Mouse (Mus musculus) spleen, embryonic (tissue): ENCODE results near the gene Faap100.

Experiments
- CTCF ChIA-PET: fragments of 350-600 bp; sonication (Branson Sonifier 250); formaldehyde crosslinking; loops from one replicate; lab custom pipeline; 2022; lab: Charles Lee

The Faap100 gene

DNA sequence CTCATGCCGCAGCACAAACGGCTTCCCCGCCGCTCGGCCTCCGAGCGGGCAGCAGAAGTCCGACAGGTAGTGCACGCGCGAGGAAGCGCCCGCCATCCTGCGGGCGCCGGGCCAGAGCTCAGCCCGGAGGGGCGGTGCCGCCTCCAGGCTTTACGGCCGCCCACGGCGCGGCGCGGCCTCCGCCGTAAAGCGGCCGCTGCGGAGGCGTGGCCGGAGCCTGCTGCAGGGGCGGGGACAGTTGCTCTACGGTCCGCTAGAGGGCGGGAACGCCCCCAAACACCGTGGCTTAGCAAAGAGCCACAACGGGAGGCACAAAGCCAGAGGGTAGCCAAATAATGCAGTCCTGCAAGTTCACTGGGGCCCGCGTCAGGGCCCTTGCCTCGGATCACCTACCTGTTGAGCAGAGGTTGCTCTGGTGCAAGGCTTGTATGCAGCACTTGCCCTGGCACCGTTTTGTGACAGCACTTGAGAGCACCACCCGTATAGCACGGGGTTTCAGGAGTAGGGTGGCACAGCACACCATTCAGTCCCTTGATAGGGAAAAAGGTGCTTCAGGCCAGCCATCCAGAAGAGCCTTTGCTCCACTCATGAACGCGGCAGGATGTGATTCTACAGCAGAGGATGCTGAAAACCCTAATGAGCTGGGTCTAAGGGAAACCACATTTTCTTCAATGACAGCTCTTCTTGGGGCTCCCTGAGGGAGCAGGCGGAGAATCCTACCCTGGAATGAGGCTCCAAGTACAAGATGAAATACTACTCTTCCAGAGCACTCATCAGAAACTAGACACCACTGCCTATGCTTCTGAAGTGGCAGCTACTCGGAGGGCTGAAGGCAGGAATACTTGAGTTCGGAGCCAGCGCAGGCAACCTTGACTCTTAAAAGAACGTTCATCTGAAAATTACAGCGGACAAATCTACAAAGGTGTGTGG, at the start of gene Faap100:
TSS of gene Faap100 (minus strand) at position 154 of the 930 bp plus-strand sequence.
- CTCF ChIA-PET = interaction anchor here (0.6 kb wide), 2 partner anchors 59 to 216 kb away, joined by 5 to 12 read pairs; partner anchors contain the start of gene Nploc4

- CTCF ChIA-PET = no interaction called here
Observed at GRCm38 (mm10) chr11:120426727-120427126, 48.2 kb upstream of the Faap100 start.

DNA sequence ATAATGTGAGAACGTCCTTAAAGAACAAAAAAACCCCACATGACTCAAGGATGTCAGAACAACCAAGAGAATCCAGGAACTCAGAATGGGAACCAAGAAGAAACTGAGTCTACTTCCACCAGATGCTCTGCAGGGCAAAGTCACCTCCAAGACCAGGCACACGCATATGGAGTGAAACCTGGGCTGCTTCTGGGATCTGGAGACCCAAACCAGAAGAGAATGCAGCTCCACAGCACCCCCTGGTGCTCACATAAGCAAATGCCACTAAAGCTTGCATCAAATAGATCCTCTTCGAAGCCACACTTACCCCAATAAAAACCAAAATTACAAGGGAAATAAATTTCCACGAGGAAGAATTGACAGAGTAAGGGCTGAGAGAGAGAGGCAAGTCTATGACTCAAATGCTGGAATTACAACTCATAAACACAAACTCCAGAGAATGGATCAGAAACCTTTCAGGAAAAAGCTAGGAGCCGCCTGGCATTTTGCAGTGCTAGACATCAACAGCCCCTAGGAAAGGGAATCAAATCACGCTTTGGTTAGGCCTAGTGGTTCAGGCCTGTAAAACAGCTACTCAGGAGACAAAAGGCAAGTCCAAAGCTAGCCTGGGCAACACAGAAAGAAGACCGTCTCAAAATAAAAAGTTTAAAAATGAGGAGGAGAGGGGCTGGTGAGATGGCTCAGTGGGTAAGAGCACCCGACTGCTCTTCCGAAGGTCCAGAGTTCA, 45.2 kb upstream of the Faap100 start:
- CTCF ChIA-PET = interaction anchor here (0.6 to 0.8 kb wide), 3 partner anchors 72 to 516 kb away, joined by 3 to 11 read pairs (median 5); no protein-coding TSS in a partner anchor

- CTCF ChIA-PET = interaction anchor here (0.8 kb wide), 1 partner anchor 160 kb away, joined by 3 read pairs; no protein-coding TSS in a partner anchor
Observed at GRCm38 (mm10) chr11:120422651-120423568, 44.3 kb upstream of the Faap100 start.

DNA sequence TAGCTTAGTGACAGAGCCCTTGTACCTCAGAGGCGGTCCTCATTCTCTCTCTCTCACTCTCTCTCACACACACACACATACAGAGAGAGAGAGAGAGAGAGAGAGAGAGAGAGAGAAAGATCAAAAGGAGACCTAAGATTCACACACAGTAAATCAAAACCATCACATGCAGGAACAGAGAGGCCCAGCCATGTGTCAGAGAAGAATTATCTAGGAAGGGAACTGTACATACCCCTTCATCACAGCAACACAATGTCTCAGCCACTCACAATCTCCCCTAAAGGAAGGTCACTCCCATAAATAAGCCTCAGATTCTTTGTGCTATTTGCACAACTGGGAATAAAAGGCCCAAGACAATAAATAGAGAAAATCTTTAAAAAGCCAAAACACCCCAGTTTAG, 40.0 kb upstream of the Faap100 start:
- CTCF ChIA-PET = no interaction called here

GRCm38 (mm10) chr11:120417852-120418251, 39.3 kb upstream of the Faap100 start:
- CTCF ChIA-PET = no interaction called here

DNA sequence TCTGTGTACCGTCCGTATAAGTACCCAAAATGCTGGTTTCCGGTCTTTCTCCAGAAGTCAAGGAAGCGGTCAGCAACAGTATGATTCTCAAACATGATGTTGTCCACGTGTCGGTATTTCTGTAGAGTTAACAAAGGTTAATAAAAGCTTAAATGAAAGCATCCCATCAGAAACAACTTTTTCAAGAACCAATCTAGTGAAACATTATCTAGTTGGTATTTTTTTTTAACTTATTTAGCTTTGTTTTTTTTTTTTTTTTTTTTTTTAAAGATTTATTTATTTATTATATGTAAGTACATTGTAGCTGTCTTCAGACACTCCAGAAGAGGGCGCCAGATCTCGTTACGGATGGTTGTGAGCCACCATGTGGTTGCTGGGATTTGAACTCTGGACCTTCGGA, 35.1 kb upstream of the Faap100 start:
- CTCF ChIA-PET = interaction anchor here (0.5 kb wide), 1 partner anchor 1946 kb away, joined by 3 read pairs; no protein-coding TSS in a partner anchor

DNA sequence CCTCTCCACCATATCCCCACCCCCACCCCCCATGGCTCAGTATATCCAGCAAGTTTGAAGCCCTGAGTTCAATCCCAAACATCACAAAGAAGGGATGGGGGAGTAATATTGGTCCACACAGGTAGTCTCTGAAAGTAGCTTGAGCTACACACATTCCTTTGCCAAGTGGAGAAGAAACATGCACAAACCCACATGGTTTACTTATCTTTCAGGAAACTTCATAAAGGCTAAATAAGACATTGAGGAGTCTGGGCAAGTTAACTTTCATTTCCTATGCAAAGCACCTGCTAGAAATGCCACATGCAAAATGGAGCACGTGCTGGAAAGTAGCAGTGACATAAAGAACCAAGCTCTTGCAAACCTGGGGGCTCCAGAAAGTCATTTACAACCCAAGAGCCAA, 27.9 kb upstream of the Faap100 start:
- CTCF ChIA-PET = no interaction called here

GRCm38 (mm10) chr11:120405867-120406266, 27.3 kb upstream of the Faap100 start:
- CTCF ChIA-PET = no interaction called here

DNA sequence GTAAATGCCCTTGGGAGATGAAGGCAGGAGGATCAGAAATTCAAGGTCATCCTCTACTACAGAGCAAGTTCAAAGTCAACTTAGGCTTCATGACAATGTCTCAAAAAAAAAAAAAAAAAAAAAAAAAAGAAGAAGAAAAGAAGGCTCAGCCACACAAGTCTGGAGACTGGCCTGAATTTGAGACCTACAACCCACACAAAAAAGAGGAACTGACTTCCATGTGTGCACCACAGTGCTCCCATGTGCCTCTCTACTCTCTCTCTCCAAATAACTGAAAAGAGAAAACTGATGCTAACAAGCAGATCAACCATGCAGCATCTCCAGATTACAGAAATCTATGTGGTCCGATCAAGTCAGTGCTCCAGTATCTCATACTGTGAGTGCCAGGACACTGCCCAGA, 26.2 kb upstream of the Faap100 start:
- CTCF ChIA-PET = no interaction called here

GRCm38 (mm10) chr11:120399319-120399718, 20.8 kb upstream of the Faap100 start:
- CTCF ChIA-PET = no interaction called here

DNA sequence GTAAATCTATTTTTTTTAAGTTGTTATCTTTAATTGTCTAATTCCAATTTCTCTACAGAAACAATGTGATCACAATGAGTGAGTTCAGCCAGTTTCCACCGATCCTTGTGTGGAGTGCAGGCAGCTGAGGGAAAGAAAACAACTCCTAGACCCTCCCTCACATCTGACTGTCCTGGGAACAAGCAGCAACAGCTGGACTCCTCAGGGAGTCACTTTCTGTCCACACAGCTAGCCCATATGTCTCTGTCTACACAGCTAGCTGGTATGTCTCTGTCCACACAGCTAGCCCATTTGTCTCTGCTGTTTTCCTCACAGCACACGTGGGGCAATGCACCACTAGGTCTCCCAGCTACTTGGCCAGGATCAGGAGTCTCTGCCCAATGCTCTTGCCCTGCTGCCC, 19.0 kb upstream of the Faap100 start:
- CTCF ChIA-PET = no interaction called here

- CTCF ChIA-PET = interaction anchor here (0.6 kb wide), 1 partner anchor 1040 kb away, joined by 5 read pairs; no protein-coding TSS in a partner anchor
Observed at GRCm38 (mm10) chr11:120395661-120396060, 17.1 kb upstream of the Faap100 start.

GRCm38 (mm10) chr11:120388580-120388979, 10.0 kb upstream of the Faap100 start:
- CTCF ChIA-PET = interaction anchor here (1.0 kb wide), 1 partner anchor 103 kb away, joined by 3 read pairs; the partner anchor contains the start of gene Slc25a10

DNA sequence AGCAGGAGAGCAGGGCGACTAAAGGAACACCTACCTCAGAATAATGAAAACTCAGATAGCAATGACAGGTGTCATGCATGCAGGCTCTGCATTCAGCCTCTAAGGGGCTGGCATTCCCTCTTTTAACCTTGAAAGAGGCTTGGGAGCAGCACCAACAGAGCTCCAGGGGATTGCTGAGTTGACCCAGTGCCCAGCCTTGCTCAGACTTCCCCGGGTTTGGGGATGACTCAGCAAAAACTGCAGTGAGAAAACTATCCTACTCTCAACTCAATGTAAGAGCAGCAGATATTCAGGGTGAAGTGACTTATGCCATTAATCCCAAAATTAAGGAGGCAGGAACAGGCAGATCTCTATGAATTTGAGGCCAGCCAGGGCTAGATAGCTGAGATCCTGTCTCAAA, 8.6 kb upstream of the Faap100 start:
- CTCF ChIA-PET = no interaction called here

DNA sequence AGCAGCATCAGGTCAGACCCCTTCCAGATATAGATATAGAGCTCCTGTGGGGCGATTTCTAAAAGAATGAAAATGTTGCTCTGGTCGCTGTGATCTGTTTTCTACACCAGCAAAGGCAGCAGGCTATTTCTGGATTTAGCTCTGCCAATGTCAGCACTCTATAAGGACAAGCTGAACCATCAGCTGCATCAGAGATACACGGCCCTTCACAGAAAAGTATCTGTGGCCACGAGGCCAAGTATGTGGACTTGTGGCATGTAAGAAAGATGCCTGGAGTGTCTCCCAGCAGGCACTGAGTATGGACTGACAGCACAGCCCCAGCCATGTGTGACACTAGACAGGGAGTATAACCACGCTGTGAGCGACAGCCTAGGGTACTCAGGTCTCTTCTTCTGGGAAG, 8.1 kb upstream of the Faap100 start:
- CTCF ChIA-PET = no interaction called here

DNA sequence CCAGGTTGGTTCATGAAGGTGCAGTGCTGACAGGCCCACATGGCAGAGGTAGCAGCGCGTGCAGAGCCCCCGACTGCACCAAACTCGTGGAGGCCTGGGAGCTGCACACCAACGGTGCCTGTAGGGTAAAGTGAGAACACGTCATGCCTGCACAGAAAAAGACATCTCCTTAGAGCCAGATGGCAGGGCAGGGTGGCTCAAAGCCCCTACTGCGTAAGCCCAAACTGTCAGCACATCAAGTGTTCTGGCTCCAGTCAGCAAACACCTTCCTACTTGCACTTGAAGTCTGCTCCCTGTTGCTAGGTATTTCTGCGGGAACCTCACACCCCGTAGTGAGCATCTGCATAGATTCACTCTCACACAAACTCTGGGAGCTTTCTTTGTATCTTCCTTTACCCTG, 3.9 kb upstream of the Faap100 start:
- CTCF ChIA-PET = interaction anchor here (0.7 kb wide), 1 partner anchor 170 kb away, joined by 3 read pairs; no protein-coding TSS in a partner anchor

GRCm38 (mm10) chr11:120381157-120381556, 2.6 kb upstream of the Faap100 start:
- CTCF ChIA-PET = no interaction called here

DNA sequence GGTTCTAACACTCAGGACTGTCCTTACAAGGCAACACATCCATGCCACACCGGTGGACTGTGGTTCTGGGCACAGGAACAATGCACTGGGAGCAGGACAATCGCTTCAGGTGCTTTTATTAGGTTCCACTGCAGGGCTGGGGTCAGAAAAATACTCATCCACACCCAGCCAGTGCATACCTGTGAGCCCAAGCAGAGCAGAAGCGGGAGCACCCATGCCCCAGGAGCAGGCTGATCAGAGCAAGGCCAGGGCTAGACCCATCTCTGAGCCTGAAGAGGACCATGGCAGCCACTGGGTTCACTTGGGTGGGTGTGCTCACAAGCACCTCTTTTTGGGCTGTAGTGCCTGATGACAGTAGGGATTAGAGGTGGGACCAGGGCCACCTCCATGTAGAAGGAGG, 1.7 kb upstream of the Faap100 start:
- CTCF ChIA-PET = no interaction called here

- CTCF ChIA-PET = interaction anchor here (0.6 kb wide), 1 partner anchor 217 kb away, joined by 5 read pairs; no protein-coding TSS in a partner anchor
Observed at GRCm38 (mm10) chr11:120378031-120378610, 443 bp downstream of the Faap100 start.
